In genomic region chr7:66323252-66324015, GRCm38 (mm10) we compare ENCODE assay signal across 23 mouse cellular contexts. TPM values are rescaled to one million over a fixed set of nuclear protein-coding genes. Genes with fewer than 3 reads are reported as not detected.
DNase-seq lines count a peak whose midpoint lies in the region; ATAC-seq and TF ChIP-seq lines count a peak whose summit lies in the region.
"Had no signal": no experiment of that assay in that cellular context is flagged by ENCODE, and none has a peak within 500 bp of the region (broad histone marks: within the 10 kb centered on the region; RNA-seq: fewer than 3 reads in every experiment).

No protein-coding gene starts in this region.

- DNase-seq in heart, adult 2 months = peak in 1 of 2 experiments; percentile 63
- DNase-seq in liver, adult 2 months (ENCODE audit: extremely low read depth, low read depth, low spot score) = peak; percentile 52
- DNase-seq in liver = no peak
- DNase-seq in gastrocnemius, postnatal 25 days = peak; percentile 68
- no peak for DNase-seq in cerebellum, adult 2 months
- no peak for DNase-seq in adrenal gland, postnatal 36 days
- DNase-seq: cerebellum, postnatal 25 days; kidney, postnatal 25 days; lung, embryonic 14.5 days; right cerebral cortex, postnatal 25 days; thymus, postnatal 36 days had no signal

- H3K27ac ChIP-seq in heart, adult 2 months = peak overlapping the region; percentile 45
- H3K27ac ChIP-seq in heart, embryonic 11.5 days (ENCODE audit: low read depth, low read length) = no peak overlapping the region
- no peak overlapping the region for H3K27ac ChIP-seq in liver, adult 2 months (replicated peaks; ENCODE audit: insufficient read depth, low read depth, low read length)
- peak overlapping the region; percentile 57 for H3K27ac ChIP-seq in bone marrow, adult 2 months (ENCODE audit: control insufficient read depth, insufficient read depth, low read depth, low read length, poor library complexity)
- no peak overlapping the region for H3K27ac ChIP-seq in cerebellum, adult 2 months (ENCODE audit: insufficient read depth, low read length)
- H3K27ac ChIP-seq: forebrain, embryonic 15.5 days; hindbrain, embryonic 15.5 days; limb, embryonic 13.5 days; midbrain, embryonic 12.5 days had no signal

- peaks cover 9% of the 10 kb centered on the region for H3K36me3 ChIP-seq in heart, adult 2 months (ENCODE audit: control insufficient read depth, insufficient read depth, low read length)
- no peaks in the 10 kb centered on the region for H3K36me3 ChIP-seq in heart, embryonic 11.5 days (ENCODE audit: control insufficient read depth, insufficient read depth, low read length)
- H3K36me3 ChIP-seq in liver, adult 2 months (ENCODE audit: control insufficient read depth, insufficient read depth, low read length) = peaks cover 5% of the 10 kb centered on the region
- H3K36me3 ChIP-seq: forebrain, embryonic 15.5 days; hindbrain, embryonic 15.5 days; midbrain, embryonic 12.5 days had no signal

- no peak for TF ChIP-seq CTCF in heart, adult 2 months (IDR thresholded peaks at IDR 0.05)
- no peak for TF ChIP-seq CTCF in liver, adult 2 months (IDR thresholded peaks at IDR 0.05; ENCODE audit: low read depth, low read length)
- TF ChIP-seq CTCF in bone marrow, adult 2 months (IDR thresholded peaks at IDR 0.05; ENCODE audit: control insufficient read depth, insufficient read depth, low read length) = no peak
- TF ChIP-seq CTCF in cerebellum, adult 2 months (IDR thresholded peaks at IDR 0.05; ENCODE audit: borderline replicate concordance, insufficient read depth, low read depth, low read length) = no peak

- H3K9ac ChIP-seq in heart, adult 2 months (ENCODE audit: low read depth, low read length) = no peak overlapping the region
- no peak overlapping the region for H3K9ac ChIP-seq in heart, embryonic 11.5 days (ENCODE audit: low read depth, low read length)
- H3K9ac ChIP-seq in liver, adult 2 months (ENCODE audit: low read depth, low read length) = no peak overlapping the region
- H3K9ac ChIP-seq: forebrain, embryonic 15.5 days; hindbrain, embryonic 15.5 days; limb, embryonic 13.5 days; lung, embryonic 14.5 days; midbrain, embryonic 12.5 days had no signal

- 48% methylated on average over 9 of the region's 9 CpGs for WGBS in heart, adult 2 months
- 76% methylated on average over 9 of the region's 9 CpGs for WGBS in heart, embryonic 11.5 days (ENCODE audit: insufficient replicate concordance)
- 68% methylated on average over 9 of the region's 9 CpGs for WGBS in liver, adult 2 months
- WGBS in bone marrow, adult 2 months = 36% methylated on average over 9 of the region's 9 CpGs
- 36% methylated on average over 9 of the region's 9 CpGs for WGBS in cerebellum, adult 2 months

- H3K4me2 ChIP-seq in heart, embryonic 11.5 days = no peak overlapping the region
- H3K4me2 ChIP-seq: forebrain, embryonic 15.5 days; hindbrain, embryonic 15.5 days; limb, embryonic 13.5 days; lung, embryonic 14.5 days; midbrain, embryonic 12.5 days had no signal

- ATAC-seq in heart, embryonic 11.5 days (replicated peaks; ENCODE audit: insufficient number of reproducible peaks, low FRiP score, low TSS enrichment) = no peak
- ATAC-seq: forebrain, embryonic 15.5 days; intestine, embryonic 16.5 days had no signal

- H3K4me3 ChIP-seq in heart, adult 2 months = no peak overlapping the region
- no peak overlapping the region for H3K4me3 ChIP-seq in heart, embryonic 11.5 days (ENCODE audit: low read depth, low read length)
- no peak overlapping the region for H3K4me3 ChIP-seq in liver, adult 2 months (ENCODE audit: insufficient read depth, low read depth, low read length)
- H3K4me3 ChIP-seq in bone marrow, adult 2 months (replicated peaks; ENCODE audit: control insufficient read depth, low read depth, low read length) = no peak overlapping the region
- no peak overlapping the region for H3K4me3 ChIP-seq in cerebellum, adult 2 months (replicated peaks; ENCODE audit: insufficient read depth, low read depth, low read length)
- H3K4me3 ChIP-seq: forebrain, embryonic 15.5 days; hindbrain, embryonic 15.5 days; limb, embryonic 13.5 days; midbrain, embryonic 12.5 days had no signal

- no peak for TF ChIP-seq POLR2A in heart, adult 2 months (IDR thresholded peaks at IDR 0.05; ENCODE audit: insufficient read depth, low read depth, low read length)
- TF ChIP-seq POLR2A in liver, adult 2 months (IDR thresholded peaks at IDR 0.05; ENCODE audit: extremely low read depth, insufficient read depth, low read length) = no peak
- no peak for TF ChIP-seq POLR2A in bone marrow, adult 2 months (IDR thresholded peaks at IDR 0.05; ENCODE audit: borderline replicate concordance, control insufficient read depth, low read depth, low read length)
- TF ChIP-seq POLR2A in cerebellum, adult 2 months (IDR thresholded peaks at IDR 0.05; ENCODE audit: borderline replicate concordance, insufficient read depth, low read length) = no peak

- H3K79me2 ChIP-seq in heart, adult 2 months (replicated peaks; ENCODE audit: control insufficient read depth, insufficient read depth, low read length) = no peaks in the 10 kb centered on the region
- H3K79me2 ChIP-seq in liver, adult 2 months (ENCODE audit: control insufficient read depth, insufficient read depth, low read length) = no peaks in the 10 kb centered on the region

- peaks cover 17% of the 10 kb centered on the region for H3K4me1 ChIP-seq in heart, adult 2 months (ENCODE audit: control insufficient read depth, insufficient read depth, low read length)
- peaks cover 8% of the 10 kb centered on the region for H3K4me1 ChIP-seq in heart, embryonic 11.5 days (ENCODE audit: control insufficient read depth, insufficient read depth, low read length)
- H3K4me1 ChIP-seq in liver, adult 2 months (ENCODE audit: control insufficient read depth, insufficient read depth, low read length) = no peaks in the 10 kb centered on the region
- peaks cover 3% of the 10 kb centered on the region for H3K4me1 ChIP-seq in bone marrow, adult 2 months (ENCODE audit: control insufficient read depth, insufficient read depth, low read length)
- no peaks in the 10 kb centered on the region for H3K4me1 ChIP-seq in cerebellum, adult 2 months (ENCODE audit: control insufficient read depth, insufficient read depth, low read length)

- no peaks in the 10 kb centered on the region for H3K9me3 ChIP-seq in heart, embryonic 11.5 days (replicated peaks; ENCODE audit: control insufficient read depth, low read length)
- H3K9me3 ChIP-seq: forebrain, embryonic 15.5 days; hindbrain, embryonic 15.5 days; limb, embryonic 13.5 days; midbrain, embryonic 12.5 days had no signal

- no peaks in the 10 kb centered on the region for H3K27me3 ChIP-seq in heart, adult 2 months (ENCODE audit: control insufficient read depth, insufficient read depth, low read length)
- no peaks in the 10 kb centered on the region for H3K27me3 ChIP-seq in heart, embryonic 11.5 days (ENCODE audit: control insufficient read depth, insufficient read depth, low read length)
- H3K27me3 ChIP-seq in liver, adult 2 months (ENCODE audit: control insufficient read depth, insufficient read depth, low read length) = no peaks in the 10 kb centered on the region
- no peaks in the 10 kb centered on the region; the same call in 1 of the 2 replicates for H3K27me3 ChIP-seq in cerebellum, adult 2 months (ENCODE audit: control insufficient read depth, insufficient read depth, low read length)
- H3K27me3 ChIP-seq: forebrain, embryonic 15.5 days; hindbrain, embryonic 15.5 days; limb, embryonic 13.5 days; midbrain, embryonic 12.5 days had no signal

- 0 out of 2 replicates have a peak, but pooled peaks have one; percentile 44 for TF ChIP-seq EP300 in heart, adult 2 months (IDR thresholded peaks at IDR 0.05; ENCODE audit: insufficient read depth, low read depth, low read length)

- intact Hi-C loops in heart, adult 2 months (cut with DNase I) = no loop called here

RNA-seq across cellular contexts. Expression of gene Gm10974, which starts 42.3 kb away (rescaled TPM):
- not detected for total RNA-seq in heart, adult 2 months (2021)
- polyA plus RNA-seq in heart, adult 2 months (2012; rRNA removed) = not detected in 2 replicates
- polyA plus RNA-seq in heart, embryonic 11.5 days (2014; fragmentation: Nextera tagmentation; extraction: Ambion mirVana) = not detected in 2 replicates
- not detected in 2 replicates for total RNA-seq in liver, adult 2 months (2014; rRNA removed)
- polyA plus RNA-seq in liver, adult 2 months (2012; rRNA removed) = not detected in 2 replicates
- polyA plus RNA-seq in bone marrow, adult 2 months (2011; ENCODE audit: insufficient read depth, insufficient read length, low replicate concordance, missing spikeins) = not detected in 2 replicates
- not detected for total RNA-seq in gastrocnemius, postnatal 25 days (2021)
- not detected in 2 replicates for polyA plus RNA-seq in cerebellum, adult 2 months (2012; rRNA removed)
- not detected for total RNA-seq in adrenal gland, postnatal 36 days (2021)
- total RNA-seq: adrenal gland, postnatal 4 days; ES-E14; layer of hippocampus, postnatal 10 days had no signal
- polyA plus RNA-seq: forebrain, embryonic 15.5 days; heart, postnatal 0 days; hindbrain, embryonic 15.5 days; intestine, embryonic 16.5 days; limb, embryonic 13.5 days; lung, embryonic 14.5 days; midbrain, embryonic 12.5 days; neural tube, embryonic 14.5 days had no signal

Comparison
In these comparisons a context has a peak if more than half of its experiments do, and no peak if none do; other contexts are left out.
1. DNase-seq: peak in liver, adult 2 months (single experiment) and gastrocnemius, postnatal 25 days (single experiment); none in liver (single experiment), cerebellum, adult 2 months (0 of 2) and adrenal gland, postnatal 36 days (0 of 2).
2. H3K27ac ChIP-seq: peak in heart, adult 2 months (single experiment) and bone marrow, adult 2 months (single experiment); none in heart, embryonic 11.5 days (single experiment), liver, adult 2 months (single experiment) and cerebellum, adult 2 months (single experiment).